Mouse (Mus musculus) E14TG2a.4 (cell line): ENCODE data around the gene C1qtnf9.

Experiments
- CTCF ChIP-seq: conservative IDR thresholded peaks from 2 replicates; pipeline ENCODE4 v1.5.1; 2014; ENCODE audit warnings: low read length
- NANOG ChIP-seq: IDR thresholded peaks from 2 replicates; pipeline ENCODE4 v1.6.1; 2014; ENCODE audit warnings: borderline replicate concordance, low read length, mixed read lengths
- POU5F1 ChIP-seq: IDR thresholded peaks from 2 replicates; pipeline ENCODE4 v1.6.1; 2014; ENCODE audit warnings: low read length, borderline replicate concordance

GRCm38 (mm10) chr14:60752892-60753800, 14.8 kb upstream of the C1qtnf9 start:
- no peak for TF ChIP-seq CTCF
- peak; percentile 72; the same call in 1 of the 2 replicates for TF ChIP-seq NANOG
- TF ChIP-seq POU5F1, result no peak
